Mouse (Mus musculus): ENCODE measurements around the gene Spns1. TPM values are rescaled to one million over a fixed set of nuclear protein-coding genes. Genes with fewer than 3 reads are reported as not detected.

Spns1 gene
- polyA plus RNA-seq, 1 experiment from 2014 or later, result 73.0 TPM

DNA sequence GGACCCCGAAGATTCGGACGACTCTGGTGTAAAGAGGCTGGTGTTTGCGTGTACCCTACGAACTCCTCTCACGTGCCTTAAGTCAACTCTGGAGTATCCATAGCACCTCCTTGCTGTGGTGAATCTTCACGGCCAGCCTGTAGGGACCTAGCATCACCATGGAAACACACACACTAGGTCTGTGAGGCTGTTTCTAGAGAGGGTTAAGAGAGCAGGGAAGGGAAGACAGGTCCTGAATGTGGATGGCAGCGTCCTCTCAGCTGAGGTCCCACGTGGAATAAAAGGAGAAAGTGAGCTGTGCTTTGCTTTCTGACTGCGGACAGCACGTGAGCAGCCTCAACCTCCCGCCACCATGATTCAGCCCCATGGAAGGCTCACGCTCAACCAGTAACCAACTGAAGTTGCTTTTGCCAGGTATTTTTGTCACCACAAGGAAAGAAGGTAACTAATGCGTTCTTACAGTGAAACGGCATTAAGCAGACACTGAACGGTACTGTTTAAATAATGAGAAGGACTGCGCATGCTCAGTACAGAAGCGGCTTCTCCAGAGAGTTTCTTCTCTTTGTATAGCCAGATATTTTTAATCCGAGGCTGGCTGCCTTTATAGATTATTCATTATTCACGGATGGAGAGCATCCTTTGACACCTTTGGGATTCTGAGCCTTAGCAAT is 26.4 kb downstream of the Spns1 start:
- Histone ChIP-seq H3K4me2 (peak overlapping the region; percentile 32), H3K4me3 (no peak overlapping the region; the same call in 1 of the 2 replicates), H3K9ac (no peak overlapping the region), H3K27me3 (no peaks in the 10 kb centered on the region), H3K36me3 (no peaks in the 10 kb centered on the region), H3K4me1 (replicated peaks) (0 out of 2 replicates have a peak, but pooled peaks cover 3% of the 10 kb centered on the region), H3K9me3 (no peaks in the 10 kb centered on the region), H3K27ac (replicated peaks) (no peak overlapping the region)
- ATAC-seq (ENCODE audit: low read depth), result no peak
- 65% methylated on average over 20 of the region's 20 CpGs for WGBS

DNA sequence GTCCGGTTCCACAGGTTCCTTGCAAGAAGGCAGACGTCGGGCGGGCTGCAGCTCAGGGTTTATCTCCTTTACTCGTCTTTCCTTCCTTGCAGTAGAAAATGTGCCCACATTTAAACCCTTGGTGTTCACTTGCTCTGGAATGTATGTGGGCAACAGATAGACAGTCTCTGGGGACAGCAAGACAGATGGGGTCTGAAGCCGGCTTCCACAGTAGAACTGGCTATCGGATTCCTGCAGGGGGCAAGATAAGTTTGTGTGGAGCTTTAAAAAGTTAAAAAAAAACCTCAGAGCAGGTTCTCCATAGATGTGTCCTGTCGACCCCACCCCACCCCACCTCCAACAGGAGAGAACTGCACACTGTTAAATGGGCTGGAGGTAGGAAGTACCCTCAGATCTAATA is 29.0 kb downstream of the Spns1 start:
- H3K27ac ChIP-seq (replicated peaks), result no peak overlapping the region
- no peaks in the 10 kb centered on the region for H3K9me3 ChIP-seq
- no peak overlapping the region for H3K4me3 ChIP-seq
- no peak overlapping the region for H3K9ac ChIP-seq
- WGBS, result 77% methylated on average over 8 of the region's 8 CpGs
- H3K27me3 ChIP-seq, result no peaks in the 10 kb centered on the region
- no peaks in the 10 kb centered on the region for H3K36me3 ChIP-seq
- ATAC-seq (ENCODE audit: low read depth), result no peak
- no peak overlapping the region for H3K4me2 ChIP-seq
- H3K4me1 ChIP-seq (replicated peaks), result no peaks in the 10 kb centered on the region

DNA sequence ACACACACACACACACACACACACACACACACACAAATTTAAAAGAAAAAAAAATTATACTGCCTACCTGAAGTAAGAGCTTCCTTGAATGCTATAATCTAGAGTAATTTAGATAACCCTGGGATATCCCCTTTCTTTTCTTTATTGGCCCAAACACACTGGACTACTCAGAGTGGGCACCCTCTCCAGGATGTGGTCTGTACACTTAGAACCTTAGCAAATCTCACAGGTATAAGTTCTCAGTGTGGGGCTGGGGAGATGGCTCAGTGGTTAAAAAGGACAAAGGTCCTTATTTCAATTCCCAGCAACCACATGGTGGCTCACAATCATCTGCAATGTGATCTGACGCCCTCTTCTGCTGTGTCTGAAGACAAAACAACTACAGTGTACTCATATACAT is 30.2 kb downstream of the Spns1 start:
- Histone ChIP-seq H3K4me2 (no peak overlapping the region), H3K27ac (replicated peaks) (no peak overlapping the region), H3K9me3 (no peaks in the 10 kb centered on the region), H3K9ac (no peak overlapping the region), H3K27me3 (no peaks in the 10 kb centered on the region), H3K4me1 (replicated peaks) (no peaks in the 10 kb centered on the region), H3K4me3 (no peak overlapping the region), H3K36me3 (no peaks in the 10 kb centered on the region)
- WGBS, result 50% methylated on average over 1 of the region's 1 CpGs
- no peak for ATAC-seq (ENCODE audit: low read depth)

DNA sequence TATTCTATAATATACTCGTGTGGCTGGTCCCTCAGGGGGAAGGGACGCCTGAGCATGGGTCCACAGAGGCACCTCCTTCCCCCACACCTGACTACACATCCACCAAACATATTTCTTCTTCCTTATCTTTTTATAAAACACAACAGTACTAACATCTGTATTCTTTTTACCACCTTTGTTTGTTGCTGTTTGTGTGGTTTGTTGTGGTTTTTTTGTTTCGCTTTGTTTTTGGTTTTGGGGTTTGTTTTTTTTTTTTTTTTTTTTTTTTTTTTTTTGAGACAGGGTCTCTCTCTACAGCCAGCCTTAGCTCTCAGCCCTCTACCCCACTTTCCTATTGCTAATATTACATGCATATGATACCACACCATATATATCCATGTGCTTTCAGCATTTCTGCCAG is 31.3 kb downstream of the Spns1 start:
- WGBS, result 55% methylated on average over 3 of the region's 3 CpGs
- H3K9me3 ChIP-seq, result no peaks in the 10 kb centered on the region
- no peak overlapping the region for H3K27ac ChIP-seq (replicated peaks)
- H3K4me3 ChIP-seq, result no peak overlapping the region
- no peaks in the 10 kb centered on the region for H3K27me3 ChIP-seq
- no peaks in the 10 kb centered on the region for H3K4me1 ChIP-seq (replicated peaks)
- no peak for ATAC-seq (ENCODE audit: low read depth)
- no peaks in the 10 kb centered on the region for H3K36me3 ChIP-seq
- no peak overlapping the region for H3K4me2 ChIP-seq
- H3K9ac ChIP-seq, result no peak overlapping the region

DNA sequence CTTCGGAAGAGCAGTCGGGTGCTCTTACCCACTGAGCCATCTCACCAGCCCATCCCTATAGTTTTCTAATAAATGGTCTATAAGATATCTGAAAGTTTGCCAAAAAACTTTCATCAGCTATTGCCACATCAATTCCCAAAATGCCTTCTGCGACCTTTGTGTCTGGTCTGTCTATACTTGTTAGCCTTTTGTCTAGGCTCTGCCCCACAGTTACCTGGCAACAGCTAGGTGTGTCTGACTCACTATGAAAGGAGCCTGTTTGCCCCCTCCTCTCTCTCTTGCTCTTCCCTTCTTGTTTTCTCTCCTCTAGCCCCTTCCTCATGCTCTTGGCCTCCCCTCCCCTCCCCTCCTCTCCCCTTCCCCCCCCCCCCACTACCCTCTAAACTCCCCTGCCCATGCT is 31.7 kb downstream of the Spns1 start:
- Histone ChIP-seq H3K36me3 (no peaks in the 10 kb centered on the region), H3K27me3 (no peaks in the 10 kb centered on the region), H3K4me3 (no peak overlapping the region), H3K4me1 (replicated peaks) (no peaks in the 10 kb centered on the region), H3K27ac (replicated peaks) (no peak overlapping the region), H3K9me3 (no peaks in the 10 kb centered on the region), H3K9ac (no peak overlapping the region), H3K4me2 (no peak overlapping the region)
- no peak for ATAC-seq (ENCODE audit: low read depth)
- 83% methylated on average over 3 of the region's 3 CpGs for whole genome bisulfite sequencing

DNA sequence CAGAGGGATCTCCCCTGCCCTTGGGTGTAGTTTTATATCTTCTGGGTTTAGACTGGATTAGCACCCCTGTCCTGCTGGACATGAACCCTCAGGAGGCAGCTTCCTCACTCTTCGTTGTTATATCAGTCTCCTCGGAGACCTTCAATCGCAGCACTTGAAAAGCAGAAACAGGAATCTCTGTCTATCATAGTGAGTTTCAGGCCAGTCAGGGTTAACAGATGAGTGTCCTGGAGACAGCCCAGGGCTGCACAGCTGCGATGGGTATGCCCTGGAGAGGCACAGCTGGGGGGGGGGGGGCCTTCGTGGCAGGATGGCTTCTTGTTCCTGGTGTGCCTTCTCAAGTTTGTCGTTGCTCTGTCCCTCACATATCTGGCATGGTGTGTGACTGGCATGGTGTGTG is 36.4 kb downstream of the Spns1 start:
- WGBS, result 58% methylated on average over 6 of the region's 6 CpGs

DNA sequence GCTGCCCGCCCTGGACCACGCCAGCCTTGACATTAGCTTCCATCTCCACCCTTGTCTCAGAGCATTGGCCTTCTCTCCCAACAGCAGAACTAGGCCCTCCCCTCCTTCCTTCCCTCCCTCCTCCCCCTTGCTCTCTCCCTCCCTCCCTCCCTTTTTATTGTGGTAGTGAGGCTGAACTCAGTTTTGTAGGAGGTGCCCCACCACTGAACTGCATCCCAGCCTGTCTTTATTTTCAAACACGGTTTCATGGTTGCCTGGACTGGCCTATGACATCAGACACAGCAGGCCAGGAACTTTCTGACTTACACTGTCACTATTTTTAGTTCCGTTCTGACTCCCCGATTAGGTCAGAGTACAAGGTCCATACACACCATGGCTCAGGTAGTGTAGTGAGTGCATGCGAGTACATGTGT is 37.0 kb downstream of the Spns1 start:
- H3K4me3 ChIP-seq, result no peak overlapping the region
- no peak overlapping the region for H3K27ac ChIP-seq (replicated peaks)
- 74% methylated on average over 6 of the region's 6 CpGs for WGBS
- no peak overlapping the region for H3K4me2 ChIP-seq
- no peak for ATAC-seq (ENCODE audit: low read depth)
- no peak overlapping the region for H3K9ac ChIP-seq
- H3K9me3 ChIP-seq, result no peaks in the 10 kb centered on the region
- H3K36me3 ChIP-seq, result no peaks in the 10 kb centered on the region
- H3K27me3 ChIP-seq, result no peaks in the 10 kb centered on the region; the same call in 1 of the 2 replicates
- H3K4me1 ChIP-seq (replicated peaks), result no peaks in the 10 kb centered on the region

More for the DNA sequence above, 36.4 kb downstream of the Spns1 start:
- no peaks in the 10 kb centered on the region; the same call in 1 of the 2 replicates for H3K27me3 ChIP-seq
- no peak overlapping the region for H3K4me3 ChIP-seq
- no peak overlapping the region for H3K9ac ChIP-seq
- no peaks in the 10 kb centered on the region for H3K4me1 ChIP-seq (replicated peaks)
- no peak overlapping the region for H3K27ac ChIP-seq (replicated peaks)
- no peaks in the 10 kb centered on the region for H3K9me3 ChIP-seq
- no peak for ATAC-seq (ENCODE audit: low read depth)
- no peaks in the 10 kb centered on the region for H3K36me3 ChIP-seq
- H3K4me2 ChIP-seq, result no peak overlapping the region

DNA sequence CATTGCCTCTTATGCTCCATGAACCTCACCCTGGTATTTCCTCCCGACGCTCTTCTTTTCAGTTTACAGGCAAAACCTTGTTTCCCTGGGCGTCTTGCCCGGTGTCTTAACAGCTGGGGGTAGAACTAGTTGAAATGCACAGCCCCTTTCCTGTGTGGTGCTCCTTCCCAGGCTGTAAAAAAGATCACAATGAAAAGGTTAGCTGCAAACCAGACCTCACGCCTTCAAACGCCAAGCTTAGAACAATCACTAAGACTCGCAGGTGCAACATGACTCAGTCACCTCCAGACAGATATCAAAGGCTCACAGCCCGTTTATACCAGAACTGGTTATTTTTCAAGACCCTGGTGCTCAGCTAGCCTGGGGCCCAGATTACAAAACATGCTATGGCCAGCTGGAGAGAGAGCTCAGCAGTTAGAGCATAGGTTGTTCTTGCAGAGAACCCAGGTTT is 37.7 kb downstream of the Spns1 start:
- no peak for ATAC-seq (ENCODE audit: low read depth)
- Histone ChIP-seq H3K27me3 (no peaks in the 10 kb centered on the region; the same call in 1 of the 2 replicates), H3K36me3 (no peaks in the 10 kb centered on the region), H3K4me3 (no peak overlapping the region), H3K9ac (no peak overlapping the region), H3K9me3 (no peaks in the 10 kb centered on the region), H3K27ac (replicated peaks) (no peak overlapping the region), H3K4me1 (replicated peaks) (no peaks in the 10 kb centered on the region), H3K4me2 (no peak overlapping the region)
- WGBS, result 80% methylated on average over 8 of the region's 8 CpGs

DNA sequence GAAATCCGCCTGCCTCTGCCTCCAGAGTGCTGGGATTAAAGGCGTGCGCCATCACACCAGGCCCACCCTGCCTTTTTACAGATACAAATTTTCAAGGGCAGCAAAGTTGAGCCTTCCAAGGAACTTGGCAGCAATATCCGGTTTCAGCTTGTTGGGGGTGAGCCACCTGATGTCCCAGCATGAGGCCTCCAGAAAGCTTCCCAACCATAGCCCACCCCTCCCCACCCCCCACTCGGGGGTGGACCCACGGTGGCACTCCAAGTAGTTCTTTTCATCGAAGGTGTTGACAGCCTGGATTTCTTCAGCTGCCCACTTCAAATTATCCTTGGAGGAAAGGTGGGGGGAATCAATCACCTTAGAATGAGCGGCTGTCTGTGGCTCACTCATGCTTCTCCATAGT is 38.3 kb downstream of the Spns1 start:
- 86% methylated on average over 8 of the region's 8 CpGs for WGBS
- Histone ChIP-seq H3K4me3 (no peak overlapping the region), H3K36me3 (no peaks in the 10 kb centered on the region), H3K4me1 (replicated peaks) (no peaks in the 10 kb centered on the region), H3K27me3 (no peaks in the 10 kb centered on the region; the same call in 1 of the 2 replicates), H3K27ac (replicated peaks) (no peak overlapping the region), H3K9ac (no peak overlapping the region), H3K9me3 (no peaks in the 10 kb centered on the region), H3K4me2 (no peak overlapping the region)
- no peak for ATAC-seq (ENCODE audit: low read depth)

DNA sequence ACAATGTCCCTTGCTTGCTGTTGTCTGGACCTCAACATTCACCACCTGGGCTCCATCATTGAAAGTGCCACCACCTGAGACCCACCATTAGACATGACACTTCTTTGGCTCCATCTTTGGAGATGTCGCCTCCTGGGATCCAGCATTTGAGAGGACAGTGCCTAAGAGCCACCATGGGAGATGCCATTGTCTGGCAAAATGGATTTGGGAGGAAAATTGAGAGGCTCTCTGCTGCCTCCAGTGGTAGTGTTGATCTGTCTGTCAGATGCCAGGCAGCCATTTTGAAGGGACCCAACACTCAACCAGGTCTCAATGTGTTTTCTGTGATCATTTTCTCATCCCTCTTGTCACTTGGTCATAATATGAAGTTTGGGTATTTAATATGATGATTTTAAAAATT is 41.7 kb downstream of the Spns1 start:
- Histone ChIP-seq H3K4me3 (no peak overlapping the region), H3K9ac (no peak overlapping the region), H3K4me2 (no peak overlapping the region), H3K4me1 (replicated peaks) (no peaks in the 10 kb centered on the region), H3K27ac (replicated peaks) (no peak overlapping the region), H3K9me3 (no peaks in the 10 kb centered on the region), H3K36me3 (no peaks in the 10 kb centered on the region), H3K27me3 (no peaks in the 10 kb centered on the region; the same call in 1 of the 2 replicates)
- no peak for ATAC-seq (ENCODE audit: low read depth)
- 79% methylated on average over 1 of the region's 1 CpGs for WGBS

DNA sequence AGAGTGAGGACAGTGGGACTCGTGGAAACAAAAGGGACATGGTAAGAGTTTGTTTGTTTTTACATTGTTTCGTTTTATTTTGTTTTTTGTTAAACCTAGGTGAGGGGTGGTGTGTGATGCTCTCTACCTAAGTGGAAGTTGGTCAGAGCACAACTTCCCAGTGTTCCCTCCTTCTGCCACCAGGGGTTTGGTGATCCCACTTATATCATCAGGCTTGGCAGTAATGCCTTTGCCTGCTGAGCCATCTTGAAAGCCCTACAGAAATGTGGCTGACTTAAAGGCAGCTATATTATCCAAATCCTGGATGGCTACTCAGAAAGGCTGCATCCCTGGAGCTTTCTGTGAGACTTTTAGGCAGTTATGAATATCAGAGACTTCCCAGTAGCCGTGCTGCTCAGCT is 44.6 kb downstream of the Spns1 start:
- no peaks in the 10 kb centered on the region for H3K36me3 ChIP-seq
- H3K9me3 ChIP-seq, result no peaks in the 10 kb centered on the region
- no peak for ATAC-seq (ENCODE audit: low read depth)
- H3K9ac ChIP-seq, result no peak overlapping the region
- WGBS, result 71% methylated on average over 3 of the region's 3 CpGs
- H3K27ac ChIP-seq (replicated peaks), result no peak overlapping the region
- no peak overlapping the region for H3K4me2 ChIP-seq
- H3K4me3 ChIP-seq, result no peak overlapping the region
- H3K4me1 ChIP-seq (replicated peaks), result no peaks in the 10 kb centered on the region
- H3K27me3 ChIP-seq, result no peaks in the 10 kb centered on the region; the same call in 1 of the 2 replicates

DNA sequence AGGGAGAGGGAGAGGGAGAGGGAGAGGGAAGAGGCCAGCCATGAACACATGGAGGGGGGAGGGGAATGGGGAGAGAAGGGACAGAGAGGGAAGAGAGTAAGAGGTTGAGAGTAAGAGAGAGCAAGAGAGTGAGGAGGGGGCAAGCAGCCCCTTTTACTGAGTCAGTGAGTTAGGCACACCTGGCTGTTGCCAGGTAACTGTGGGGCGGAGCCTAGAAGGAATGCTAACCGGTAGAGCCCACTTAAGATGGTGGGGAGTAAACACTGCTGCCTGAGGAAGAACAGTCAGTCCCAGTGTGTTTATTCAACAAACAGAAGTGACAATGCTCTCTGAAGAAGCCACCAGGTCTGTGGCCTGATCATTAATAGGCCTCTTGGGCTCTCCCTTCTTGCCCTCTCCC is 46.6 kb downstream of the Spns1 start:
- Histone ChIP-seq H3K36me3 (no peaks in the 10 kb centered on the region), H3K27ac (replicated peaks) (no peak overlapping the region), H3K4me2 (no peak overlapping the region), H3K27me3 (no peaks in the 10 kb centered on the region), H3K4me3 (no peak overlapping the region), H3K4me1 (replicated peaks) (no peaks in the 10 kb centered on the region), H3K9ac (no peak overlapping the region), H3K9me3 (no peaks in the 10 kb centered on the region)
- ATAC-seq (ENCODE audit: low read depth), result no peak
- 58% methylated on average over 2 of the region's 2 CpGs for WGBS

Data from neural tube, embryonic 13.5 days (tissue).